Mouse (Mus musculus) ZHBTc4 (cell line): Measurements from ENCODE around the gene Unc119b.
"Not testable (repeated sequence)": the region's sequence is repeated elsewhere in the genome, so short reads cannot be mapped to it uniquely, and the experiment has no call there.

Experiments
- DNase-seq: peaks from one replicate; pipeline ENCODE4 v3.0.0-alpha.2; 2011; ENCODE audit warnings: low read depth, low spot score

Gene Unc119b

GRCm38 (mm10) chr5:115158040-115158983 is 23.5 kb upstream of the Unc119b start, which contains the start of gene Mlec:
Gene Mlec (minus strand): TSS chr5:115158179.
- DNase-seq, result peak; percentile 100

DNA sequence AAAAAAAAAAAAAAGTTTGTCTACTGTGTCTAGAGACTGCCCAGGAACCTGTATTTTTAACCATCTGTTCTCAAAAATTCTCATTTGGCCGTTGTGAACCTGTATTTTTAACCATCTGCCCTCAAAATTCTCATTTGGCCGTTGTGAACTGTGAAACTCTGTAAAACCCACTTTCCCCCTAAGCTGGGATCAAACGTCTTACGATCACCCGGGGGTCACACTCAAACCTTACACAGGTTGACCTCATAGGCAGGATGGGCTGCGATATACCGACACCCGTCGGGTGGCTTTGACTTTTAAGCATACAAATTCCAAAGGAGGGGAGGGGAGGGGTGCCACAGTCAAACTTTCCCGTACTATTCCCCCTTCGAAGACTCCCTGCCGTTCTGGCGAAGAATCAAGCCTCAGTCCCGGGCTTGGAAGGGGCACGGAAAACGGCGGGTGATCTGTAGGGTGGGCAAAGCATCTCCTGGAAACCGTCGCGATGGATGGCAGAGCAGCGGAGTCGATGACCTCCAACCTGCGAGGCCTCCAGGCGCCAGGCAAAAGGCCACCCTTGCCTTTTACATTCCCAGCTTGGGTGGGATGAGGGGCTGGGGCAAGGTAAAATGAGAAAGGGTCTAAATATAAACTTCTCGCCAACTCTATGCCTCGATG is 22.3 kb upstream of the Unc119b start:
- DNase-seq, result peak; percentile 75

DNA sequence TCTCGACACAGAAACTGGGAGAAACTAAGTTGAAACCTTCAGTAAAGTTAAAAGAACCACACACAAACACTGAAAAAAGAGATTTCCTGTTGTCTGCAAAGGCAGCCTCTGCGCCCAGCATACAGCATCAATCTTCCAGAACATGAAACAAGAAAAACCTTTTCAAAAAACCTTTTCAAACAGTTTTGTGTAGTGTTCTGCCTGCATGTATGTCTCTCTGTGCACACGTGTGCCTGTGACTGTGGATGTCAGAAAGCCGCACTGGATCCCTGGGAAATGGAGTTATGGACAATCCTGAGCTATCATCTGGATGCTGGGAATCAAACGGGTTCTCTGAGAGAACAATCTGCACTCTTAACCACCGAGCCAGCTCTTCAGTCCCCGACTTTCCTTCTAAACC is 21.6 kb upstream of the Unc119b start:
- DNase-seq, result no peak

- no peak for DNase-seq
These were observed 21.1 kb upstream of the Unc119b start for GRCm38 (mm10) chr5:115155831-115156230.

DNA sequence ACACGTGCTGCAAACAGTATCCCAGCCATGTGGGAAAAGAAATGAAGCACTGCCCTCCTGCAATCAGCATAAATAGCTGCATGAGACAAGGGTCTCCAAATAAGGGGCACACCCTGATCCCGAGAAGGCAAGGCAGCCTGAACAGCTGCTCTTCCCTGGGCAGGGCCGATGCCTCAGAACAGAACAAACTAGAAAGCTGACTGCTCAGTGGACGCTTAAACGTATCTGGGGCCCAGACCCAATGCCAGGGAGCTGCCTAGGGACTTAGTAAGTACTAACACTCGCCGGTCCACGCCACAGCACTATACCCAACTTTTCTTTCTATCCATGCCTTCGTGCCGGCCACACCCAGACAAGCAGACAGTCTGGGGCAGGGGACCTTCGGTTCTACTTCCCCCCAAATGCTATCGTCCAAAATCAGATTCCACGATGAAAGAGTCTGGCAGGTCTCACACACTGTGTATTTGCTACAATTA is 20.4 kb upstream of the Unc119b start:
- peak; percentile 82 for DNase-seq

DNA sequence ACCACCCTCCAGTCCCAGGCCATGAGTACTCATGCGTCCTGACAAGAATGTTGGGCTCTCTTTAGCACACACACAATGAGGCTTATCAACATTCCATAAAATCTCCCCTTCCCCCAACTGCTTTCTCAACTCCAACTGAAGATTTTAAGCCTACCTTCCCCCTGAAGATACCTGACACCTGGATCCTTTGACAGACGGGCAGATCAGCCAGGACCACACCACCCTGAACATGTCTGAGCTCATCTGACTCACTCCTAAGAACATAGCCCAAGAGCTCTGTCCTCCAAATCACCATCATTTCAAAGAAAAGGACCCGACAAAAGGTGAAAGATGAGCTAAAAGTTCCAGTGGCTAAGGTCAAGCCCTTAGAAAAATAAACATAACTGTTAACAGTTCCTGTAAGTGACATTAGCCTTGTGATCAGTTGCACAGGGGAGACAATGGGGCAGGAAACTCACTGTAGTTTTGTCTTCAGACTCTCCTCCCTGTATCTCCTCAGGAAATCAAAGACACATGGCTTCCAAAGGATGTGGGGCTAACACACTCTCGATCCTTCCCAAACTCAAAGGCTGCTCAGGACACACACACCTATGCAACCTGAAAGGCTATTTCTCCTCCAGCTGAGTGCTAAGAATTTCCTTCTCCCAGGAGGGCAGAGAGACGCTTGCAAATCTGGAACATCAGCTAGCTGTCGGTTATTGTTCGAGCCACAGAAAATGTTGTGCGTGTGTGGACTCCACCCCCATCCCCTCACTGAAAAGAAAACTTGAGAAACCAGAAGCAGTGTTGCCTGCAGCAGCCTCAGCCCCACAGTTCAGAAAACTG is 17.6 kb upstream of the Unc119b start:
- peak; percentile 73 for DNase-seq

DNA sequence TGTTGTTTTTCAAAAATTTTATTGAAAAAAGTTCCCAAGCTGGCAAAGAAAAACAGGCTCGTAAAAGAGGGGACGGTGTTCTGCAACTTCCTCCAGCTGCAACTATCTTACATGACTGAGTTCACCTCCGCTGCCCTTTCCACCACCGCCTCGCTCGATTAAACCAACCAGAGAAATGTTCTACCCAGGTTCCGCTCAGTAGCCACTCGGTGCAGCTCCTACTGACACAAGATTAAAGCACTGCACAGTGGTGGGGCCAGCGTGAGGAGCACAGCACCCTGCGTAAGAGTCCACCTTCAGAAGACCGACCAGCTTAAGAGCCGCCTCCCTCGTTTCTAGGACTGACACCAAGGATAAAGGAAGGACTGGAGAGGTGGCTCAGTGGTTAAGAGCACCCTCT is 16.7 kb upstream of the Unc119b start:
- DNase-seq, result no peak

- peak; percentile 57 for DNase-seq
These were observed 16.2 kb upstream of the Unc119b start for GRCm38 (mm10) chr5:115150991-115151390.

- no peak for DNase-seq
These were observed 15.1 kb upstream of the Unc119b start for GRCm38 (mm10) chr5:115149675-115150459.

GRCm38 (mm10) chr5:115148872-115149271 is 14.1 kb upstream of the Unc119b start:
- not testable (repeated sequence) for DNase-seq

DNA sequence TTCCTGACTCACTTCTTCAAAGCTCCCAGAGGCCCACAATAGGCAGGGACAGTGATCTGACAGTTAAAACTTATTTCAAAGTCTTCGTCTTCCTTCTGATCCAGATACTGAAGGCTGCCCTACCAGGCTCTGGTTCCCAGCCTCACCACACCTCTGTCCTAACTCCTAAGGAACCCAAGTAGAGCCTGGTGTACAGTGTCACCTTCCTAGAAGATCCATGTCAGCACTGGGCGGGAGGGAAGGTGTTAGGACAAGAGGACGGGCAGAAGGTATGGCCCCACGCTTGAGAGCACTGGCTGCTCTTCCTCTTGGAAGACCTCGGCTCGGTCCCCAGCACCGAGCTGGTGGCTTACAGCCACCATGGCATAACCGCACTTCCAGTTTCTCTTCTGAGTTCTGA is 13.6 kb upstream of the Unc119b start:
- no peak for DNase-seq

- no peak for DNase-seq
These were observed 12.6 kb upstream of the Unc119b start for GRCm38 (mm10) chr5:115147388-115147787.

- DNase-seq, result no peak
These were observed 12.0 kb upstream of the Unc119b start for GRCm38 (mm10) chr5:115146747-115147130.

GRCm38 (mm10) chr5:115145976-115146746 is 11.4 kb upstream of the Unc119b start:
- DNase-seq, result no peak

GRCm38 (mm10) chr5:115145253-115145968 is 10.6 kb upstream of the Unc119b start:
- DNase-seq, result peak; percentile 94

DNA sequence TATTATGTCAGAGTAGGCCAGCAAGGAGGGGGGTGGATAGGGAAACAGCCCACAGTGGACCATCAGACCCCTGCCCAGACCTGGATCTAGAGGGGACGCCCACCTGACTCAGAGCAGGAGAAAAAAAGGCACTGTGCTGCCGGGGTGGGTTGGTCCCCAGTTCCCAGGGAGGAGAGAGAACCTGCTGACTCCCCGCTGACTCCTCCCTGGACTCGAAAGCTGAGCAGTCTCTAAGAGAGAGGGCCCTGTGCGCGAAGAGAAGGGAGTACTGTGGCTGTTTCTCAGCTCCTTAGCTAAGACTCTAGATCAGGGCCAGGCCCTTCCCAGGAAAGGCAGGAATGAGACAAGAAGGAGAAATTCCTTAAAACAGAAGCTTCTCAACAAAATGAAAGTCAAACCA is 9.7 kb upstream of the Unc119b start:
- DNase-seq, result peak; percentile 63

GRCm38 (mm10) chr5:115143552-115143951 is 8.8 kb upstream of the Unc119b start:
- DNase-seq, result no peak

- DNase-seq, result peak; percentile 67
These were observed 7.5 kb upstream of the Unc119b start for GRCm38 (mm10) chr5:115142166-115142697.

- peak; percentile 76 for DNase-seq
These were observed 6.0 kb upstream of the Unc119b start for GRCm38 (mm10) chr5:115140726-115141125.
